Mouse (Mus musculus) Muller cell, postnatal 12 days (primary cell): ENCODE results near the gene Ctnnd2.
A peak's percentile ranks its signal among the peaks of the same experiment; 100 is the strongest.

Source experiments
- DNase-seq: peaks from one replicate; pipeline ENCODE4 v3.0.0-alpha.2; 2015; ENCODE audit errors: inconsistent ontology term

Gene Ctnnd2

DNA sequence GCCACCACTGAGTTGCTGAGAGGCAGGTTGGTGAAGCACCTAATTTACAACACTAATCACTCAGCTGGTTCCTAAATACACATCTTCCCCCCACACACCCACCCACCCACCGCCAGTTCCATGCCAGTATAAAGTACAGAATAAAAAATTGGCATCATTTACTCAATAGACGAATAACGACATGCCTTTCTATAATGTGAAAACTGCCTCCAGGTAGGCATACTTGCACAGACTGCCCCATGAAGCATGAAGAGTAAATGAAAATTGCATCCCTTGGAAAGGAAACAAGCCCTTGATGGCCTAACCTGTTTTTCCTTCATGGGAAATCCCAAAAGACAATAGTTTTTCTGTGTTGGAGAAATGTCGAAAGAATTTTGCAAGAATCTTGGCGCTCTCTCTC is 212.0 kb downstream of the Ctnnd2 start:
- no peak for DNase-seq

DNA sequence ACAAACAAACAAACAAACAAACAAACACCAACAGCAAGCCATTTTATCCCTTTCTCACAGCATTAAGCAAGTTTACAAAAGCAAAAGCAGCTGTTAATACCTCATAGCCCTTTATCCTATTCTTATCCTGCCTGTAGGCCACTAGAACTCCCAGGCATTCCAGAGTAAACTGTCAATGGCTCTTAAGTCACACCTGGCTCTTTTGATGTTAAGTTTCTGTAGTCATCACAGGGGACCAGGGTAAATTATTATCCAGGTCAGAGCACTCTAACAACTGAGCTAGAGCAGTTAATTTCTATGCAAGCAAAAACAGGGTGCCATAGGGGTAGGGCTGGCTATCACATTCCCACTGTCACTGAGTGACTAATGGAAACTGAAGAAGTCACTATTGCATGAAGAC is 214.1 kb downstream of the Ctnnd2 start:
- no peak for DNase-seq

- no peak for DNase-seq
Measured at GRCm38 (mm10) chr15:30387244-30387643, 214.9 kb downstream of the Ctnnd2 start.

DNA sequence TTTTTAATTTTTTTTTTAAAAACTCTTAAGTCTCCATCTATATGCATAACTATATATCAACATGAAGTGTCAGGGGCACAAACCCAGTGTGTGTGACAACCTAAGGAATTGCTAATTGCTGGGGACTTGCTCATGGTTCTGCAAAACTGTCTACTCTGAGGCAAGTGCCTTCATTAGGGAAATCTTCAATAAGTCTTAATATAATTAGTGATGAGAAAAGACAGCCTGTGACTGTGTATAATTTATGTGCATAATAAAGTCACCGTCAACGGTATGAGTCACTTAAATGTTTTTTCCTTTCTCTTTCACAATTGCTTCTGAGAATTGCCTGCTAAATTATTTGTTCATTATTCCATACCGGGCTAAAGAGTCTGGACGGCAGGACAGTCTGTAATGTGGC is 228.7 kb downstream of the Ctnnd2 start:
- no peak for DNase-seq

DNA sequence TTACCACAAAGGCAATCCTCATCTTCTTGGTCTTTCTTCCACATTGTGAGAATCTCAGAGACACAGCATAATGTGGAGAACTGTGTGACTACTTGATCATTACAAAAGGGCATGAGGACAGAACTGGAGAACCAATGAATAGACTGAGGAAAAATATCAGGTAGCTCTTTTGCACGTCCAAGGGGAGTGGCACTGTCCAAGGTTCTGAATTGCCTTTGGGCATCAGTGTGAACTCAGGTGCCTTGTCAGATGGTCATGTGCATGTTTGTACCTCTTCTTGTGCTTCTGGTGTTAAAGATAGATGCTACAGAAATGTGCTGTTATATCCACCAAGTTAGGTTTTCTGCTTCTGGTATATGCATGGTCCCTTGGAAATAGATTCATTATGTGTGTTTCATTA is 233.9 kb downstream of the Ctnnd2 start:
- no peak for DNase-seq

GRCm38 (mm10) chr15:30423146-30423545 is 250.8 kb downstream of the Ctnnd2 start:
- DNase-seq = no peak

GRCm38 (mm10) chr15:30424290-30424689 is 251.9 kb downstream of the Ctnnd2 start:
- no peak for DNase-seq

DNA sequence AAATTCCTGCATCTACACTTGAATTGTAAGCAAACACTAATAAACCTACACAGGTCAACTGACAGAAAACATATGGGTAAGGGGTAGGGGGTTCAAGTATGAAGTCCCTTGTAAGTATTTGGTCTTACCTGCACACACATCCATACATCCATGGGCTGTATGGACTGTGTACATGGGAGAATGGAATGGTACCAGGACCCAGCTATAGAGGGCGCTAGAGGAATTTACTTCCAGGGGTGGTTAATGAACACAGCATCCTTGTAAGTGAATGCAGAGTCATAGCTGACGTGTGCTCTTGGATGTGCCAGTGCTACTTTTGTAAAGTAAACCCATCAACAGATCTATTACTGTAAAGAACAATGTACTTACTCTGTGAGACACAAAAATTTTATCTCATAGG is 254.9 kb downstream of the Ctnnd2 start:
- peak; percentile 29 for DNase-seq

DNA sequence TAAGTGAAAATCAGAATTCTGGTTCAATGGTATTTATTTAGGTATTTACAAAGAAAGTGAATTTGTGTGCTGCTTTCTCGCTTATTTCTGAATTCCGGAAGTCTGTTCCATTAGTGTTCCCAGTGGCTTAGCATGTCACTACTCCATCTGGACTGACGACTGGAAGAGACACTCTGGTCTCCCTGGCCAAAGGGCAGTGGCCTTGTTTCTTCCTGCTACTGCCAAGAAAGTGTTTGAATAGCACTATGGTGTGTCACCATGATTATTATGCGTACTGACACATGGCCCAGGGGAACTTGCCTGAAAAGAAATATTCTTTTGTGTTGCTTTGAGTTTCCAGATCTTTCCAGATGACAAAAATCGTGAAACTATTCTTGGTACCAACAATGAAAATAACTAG is 266.7 kb downstream of the Ctnnd2 start:
- peak; percentile 91 for DNase-seq

DNA sequence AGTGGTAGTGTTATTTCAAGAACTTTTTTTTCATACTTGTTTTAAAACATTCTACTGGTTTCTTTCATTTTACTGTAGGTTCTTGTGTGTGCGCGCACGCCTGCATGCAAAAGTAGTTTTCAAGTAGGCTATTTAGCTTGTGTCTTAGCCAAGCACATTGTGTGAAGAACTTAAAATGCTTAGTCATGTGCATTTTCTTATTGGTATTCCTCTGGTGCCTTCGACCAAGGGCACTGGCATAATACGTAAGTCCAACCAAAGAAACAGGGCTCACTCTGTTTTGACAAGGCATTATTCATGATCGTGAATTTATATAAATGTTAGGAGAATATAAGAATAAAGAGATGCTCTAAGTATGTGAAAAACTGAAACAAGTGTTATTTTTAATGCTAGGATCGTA is 278.4 kb downstream of the Ctnnd2 start:
- no peak for DNase-seq

DNA sequence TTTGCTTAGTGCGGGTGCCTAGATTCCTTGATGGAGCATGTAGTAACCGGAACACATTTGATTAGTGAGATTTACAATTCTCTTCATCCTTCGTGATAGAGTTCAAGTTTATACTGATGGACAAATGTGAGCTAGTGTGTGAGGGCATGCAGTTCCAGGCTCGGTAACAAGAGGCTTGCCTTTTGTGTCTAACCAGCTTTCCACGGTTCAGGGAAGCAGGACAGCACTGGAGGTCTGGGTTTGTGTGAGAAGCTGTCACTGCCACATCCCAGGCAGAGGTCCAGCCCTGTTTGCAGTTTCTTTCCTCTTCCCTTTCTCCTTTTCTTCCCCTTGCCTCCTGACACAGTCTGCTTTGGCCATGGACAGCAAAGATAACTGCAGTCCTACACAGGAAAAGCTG is 279.5 kb downstream of the Ctnnd2 start:
- DNase-seq = peak; percentile 33

GRCm38 (mm10) chr15:30457541-30458250 is 285.3 kb downstream of the Ctnnd2 start:
- DNase-seq = peak; percentile 60

DNA sequence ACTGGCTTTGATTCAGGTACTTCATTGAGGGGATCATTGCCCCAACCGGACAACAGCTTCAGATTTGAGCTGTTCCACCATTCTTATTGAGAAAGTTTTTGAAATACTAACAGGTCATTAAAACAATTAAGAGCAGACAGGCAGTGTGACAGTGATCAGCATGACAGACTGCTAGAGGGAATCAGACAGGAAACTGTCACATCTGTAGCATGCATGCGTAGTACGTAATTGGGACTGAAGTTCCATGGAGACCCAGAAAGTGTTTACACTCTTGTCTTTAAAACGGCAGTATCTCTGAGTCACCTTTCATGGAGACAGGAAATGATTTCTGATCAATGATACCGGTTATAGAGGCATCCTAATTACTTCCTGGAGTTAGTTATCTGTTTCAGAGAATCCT is 286.3 kb downstream of the Ctnnd2 start:
- peak; percentile 62 for DNase-seq

DNA sequence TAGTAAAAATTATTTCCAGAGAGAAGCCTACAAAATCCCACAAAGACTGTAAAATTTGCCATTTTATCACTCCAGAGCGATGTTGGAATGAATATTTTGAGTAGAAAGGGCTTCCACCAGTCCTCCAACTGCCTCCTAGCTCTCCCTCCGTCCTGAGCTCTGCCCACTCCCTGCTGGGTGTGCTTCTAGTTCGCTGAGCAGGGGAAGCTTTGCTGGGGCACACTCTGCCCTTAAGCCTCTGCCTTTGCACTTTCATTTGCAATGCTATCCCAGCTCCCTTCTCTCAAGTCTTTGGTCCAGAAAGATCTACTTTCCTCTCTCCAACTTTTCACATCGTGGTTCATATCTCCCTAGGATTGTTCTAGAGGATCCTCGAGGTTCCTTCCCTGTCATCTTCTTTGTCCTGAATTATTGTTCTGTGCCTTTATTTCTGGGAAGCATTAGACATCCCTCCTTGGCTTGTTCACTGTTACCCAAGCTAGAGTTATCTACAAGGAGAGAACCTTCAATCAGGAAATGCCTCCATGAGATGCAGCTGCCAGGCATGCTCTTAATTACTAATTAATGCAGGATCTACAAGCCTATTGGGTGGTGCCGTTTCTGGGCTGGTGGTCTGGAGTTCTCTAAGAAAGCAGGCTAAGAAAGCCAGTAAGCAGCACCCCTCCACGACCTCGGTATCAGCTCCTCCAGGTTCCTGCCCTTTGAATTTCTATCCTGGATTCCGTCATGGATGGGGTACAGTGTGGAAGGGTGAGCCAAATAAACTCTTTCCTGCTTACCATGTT is 288.1 kb downstream of the Ctnnd2 start:
- DNase-seq = no peak

GRCm38 (mm10) chr15:30462804-30463423 is 290.5 kb downstream of the Ctnnd2 start:
- no peak for DNase-seq

- no peak for DNase-seq
Measured at GRCm38 (mm10) chr15:30463471-30464047, 291.2 kb downstream of the Ctnnd2 start.

- DNase-seq = no peak
Measured at GRCm38 (mm10) chr15:30466950-30467543, 294.7 kb downstream of the Ctnnd2 start.

- DNase-seq = no peak
Measured at GRCm38 (mm10) chr15:30468773-30469172, 296.4 kb downstream of the Ctnnd2 start.

- DNase-seq = peak; percentile 39
Measured at GRCm38 (mm10) chr15:30471280-30471966, 299.0 kb downstream of the Ctnnd2 start.

DNA sequence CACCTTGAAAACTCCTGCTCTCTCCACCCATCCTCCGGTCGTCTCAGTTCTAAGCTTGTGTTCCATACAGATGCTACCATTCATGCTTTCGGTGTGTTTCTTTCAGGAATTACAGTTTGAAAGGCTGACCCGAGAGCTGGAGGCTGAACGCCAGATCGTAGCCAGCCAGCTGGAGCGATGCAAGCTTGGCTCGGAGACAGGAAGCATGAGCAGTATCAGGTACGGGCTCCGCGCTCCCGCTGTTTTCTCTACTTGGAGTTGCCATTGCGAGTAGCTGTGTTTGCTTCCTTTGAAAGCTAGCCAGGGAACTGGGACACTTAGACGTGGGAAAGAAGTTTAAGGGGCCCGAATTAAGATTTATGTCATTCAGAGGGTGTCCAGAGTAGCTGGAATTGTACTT is 308.3 kb downstream of the Ctnnd2 start:
- DNase-seq = peak; percentile 44

GRCm38 (mm10) chr15:30506476-30506875 is 334.1 kb downstream of the Ctnnd2 start:
- no peak for DNase-seq
